Mouse (Mus musculus) spleen, postnatal 14 days (tissue): Measurements from ENCODE around the gene Barhl2.

Source experiments
- DNase-seq, 2 experiments: peaks; one replicate each; pipeline ENCODE4 v3.0.0; 2021 to 2022; ENCODE audit warnings: low spot score in 2 of 2

Barhl2 gene

GRCm38 (mm10) chr5:106415734-106416133 is 42.2 kb downstream of the Barhl2 start:
- no peak for DNase-seq

GRCm38 (mm10) chr5:106402761-106403160 is 55.2 kb downstream of the Barhl2 start:
- no peak for DNase-seq
